Mouse (Mus musculus): ENCODE measurements around the gene Vmn1r30.

DNA sequence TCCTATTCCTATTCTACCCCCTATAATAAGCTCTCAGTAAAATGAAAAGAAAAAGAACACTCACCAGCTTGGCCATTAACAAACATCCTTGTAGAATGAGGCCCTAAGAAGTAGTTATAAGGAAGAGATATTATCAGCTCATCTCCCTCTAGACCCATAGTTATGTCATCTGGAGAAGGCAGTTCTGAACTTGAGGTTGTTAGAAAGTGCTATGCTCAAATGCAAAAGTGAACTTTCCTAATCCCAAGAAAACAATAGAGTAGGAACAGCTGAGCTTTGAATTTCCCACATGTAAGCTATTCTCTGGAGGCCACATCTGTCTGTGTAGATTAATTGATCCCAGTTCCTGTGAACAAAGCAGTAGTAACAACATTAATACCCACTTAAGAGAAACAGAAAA lies at the start of gene Vmn1r30:
- TF ChIP-seq CTCF (IDR thresholded peaks at IDR 0.05; ENCODE audit: control insufficient read depth, insufficient read depth, low read length): no peak
- TF ChIP-seq POLR2A (IDR thresholded peaks at IDR 0.05; ENCODE audit: borderline replicate concordance, control insufficient read depth, low read depth, low read length): no peak

Data from bone marrow, adult 2 months (tissue).